Mouse (Mus musculus) E14TG2a.4 (cell line): ENCODE results near the gene Rps27.

Experiments
- CTCF ChIP-seq: conservative IDR thresholded peaks from 2 replicates; pipeline ENCODE4 v1.5.1; 2014; ENCODE audit warnings: low read length
- POU5F1 ChIP-seq: IDR thresholded peaks from 2 replicates; pipeline ENCODE4 v1.6.1; 2014; ENCODE audit warnings: low read length, borderline replicate concordance

DNA sequence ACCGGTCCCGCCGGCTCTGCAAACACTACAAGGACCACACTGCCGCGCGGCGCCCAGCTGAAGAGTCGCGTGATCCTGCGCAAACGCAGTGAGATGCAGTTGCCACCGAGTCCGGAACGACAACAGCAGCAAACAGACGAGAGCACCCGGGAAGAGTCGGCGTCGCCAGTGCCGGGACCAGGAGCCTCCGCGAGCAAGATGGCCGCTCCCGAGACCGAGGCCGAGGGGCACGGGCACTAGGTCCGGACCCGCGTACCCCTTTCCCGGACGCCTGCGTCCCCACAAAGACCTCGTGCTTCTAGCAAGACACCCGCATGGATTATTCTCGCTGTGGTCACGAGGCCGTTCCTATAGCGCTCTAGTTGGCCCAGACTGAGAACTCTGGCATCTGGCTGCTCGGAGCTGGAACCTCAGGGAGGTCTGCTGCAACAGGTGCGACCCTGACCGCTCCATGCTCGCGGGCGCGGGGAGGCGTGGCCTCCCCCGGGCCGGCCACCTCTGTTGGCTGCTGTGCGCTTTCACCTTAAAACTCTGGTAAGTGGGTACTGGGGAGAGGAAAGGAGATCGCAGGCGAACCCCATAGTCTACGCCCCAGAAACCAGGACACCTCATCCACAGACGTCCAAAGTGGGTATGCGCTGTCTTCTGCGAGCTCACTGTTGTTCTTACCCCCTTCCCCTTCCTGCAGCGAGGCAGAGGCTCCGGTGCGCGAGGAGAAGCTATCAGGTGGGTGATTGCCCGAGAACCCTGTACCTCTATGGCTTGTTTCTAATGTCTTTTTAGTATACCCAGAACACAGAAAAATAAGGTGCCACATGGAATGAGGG, 18.3 kb upstream of the Rps27 start, which contains the start of gene Jtb:
- no peak for TF ChIP-seq CTCF
- no peak for TF ChIP-seq POU5F1
